Mouse (Mus musculus) lung, embryonic 16.5 days (tissue): ENCODE results near the gene Tmem236. TPM values are rescaled to one million over a fixed set of nuclear protein-coding genes. Genes with fewer than 3 reads are reported as not detected.

Experiments
- ATAC-seq: fragments of 200-750 bp; cut with Nextera tagmentation; 2 replicates; pipeline ENCODE4 v1.8.0; 2017; ENCODE audit warnings: low read depth, mild to moderate bottlenecking, moderate library complexity
- H3K27ac ChIP-seq: fragments of 300-500 bp; sonication (generic); 2 replicates; pipeline ENCODE4 v1.5.1; 2014; ENCODE audit warnings: mild to moderate bottlenecking, control low read depth, low read length
- H3K27me3 ChIP-seq: fragments of 300-500 bp; sonication (generic); 2 replicates; pipeline ENCODE4 v1.6.1; 2014; ENCODE audit warnings: low read depth, low read length, mixed read lengths; ENCODE audit not compliant: control insufficient read depth, insufficient read depth
- H3K36me3 ChIP-seq: fragments of 300-500 bp; sonication (generic); 2 replicates; pipeline ENCODE4 v1.6.1; 2014; ENCODE audit warnings: low read length; ENCODE audit not compliant: control insufficient read depth, insufficient read depth
- H3K4me1 ChIP-seq: fragments of 300-500 bp; sonication (generic); replicated peaks from 2 replicates; pipeline ENCODE4 v1.6.1; 2014; ENCODE audit warnings: low read length, mixed read lengths; ENCODE audit not compliant: control insufficient read depth, insufficient read depth
- H3K4me2 ChIP-seq: fragments of 300-500 bp; sonication (generic); 2 replicates; pipeline ENCODE4 v1.6.1; 2014; ENCODE audit warnings: low read depth, low read length, control low read depth
- H3K4me3 ChIP-seq: fragments of 300-500 bp; sonication (generic); 2 replicates; pipeline ENCODE4 v1.5.1; 2014; ENCODE audit warnings: mild to moderate bottlenecking, low read length, control low read depth
- H3K9ac ChIP-seq: fragments of 300-500 bp; sonication (generic); 2 replicates; pipeline ENCODE4 v1.6.1; 2014; ENCODE audit warnings: low read length, control low read depth
- H3K9me3 ChIP-seq: fragments of 300-500 bp; sonication (generic); 2 replicates; pipeline ENCODE4 v1.6.1; 2016; ENCODE audit warnings: low read length; ENCODE audit not compliant: control insufficient read depth
- whole genome bisulfite sequencing: fragments of 180-500 bp; shearing (Covaris S2); extraction: QIAGEN DNeasy Blood & Tissue Kit; methylation state at CpG from one replicate; pipeline ENCODE4 v1.1.7; 2014; 5-methylcytosine and 5-hydroxymethylcytosine counted together
- polyA plus RNA-seq: library from polyadenylated mRNA; unstranded; fragments of >200 nt; fragmentation: Nextera tagmentation; extraction: Ambion mirVana; gene quantifications from 2 replicates; pipeline ENCODE4 v1.2.1, GENCODE M21; 2015

Tmem236 gene
- polyA plus RNA-seq, 1 experiment from 2014 or later, result 0.05 TPM

DNA sequence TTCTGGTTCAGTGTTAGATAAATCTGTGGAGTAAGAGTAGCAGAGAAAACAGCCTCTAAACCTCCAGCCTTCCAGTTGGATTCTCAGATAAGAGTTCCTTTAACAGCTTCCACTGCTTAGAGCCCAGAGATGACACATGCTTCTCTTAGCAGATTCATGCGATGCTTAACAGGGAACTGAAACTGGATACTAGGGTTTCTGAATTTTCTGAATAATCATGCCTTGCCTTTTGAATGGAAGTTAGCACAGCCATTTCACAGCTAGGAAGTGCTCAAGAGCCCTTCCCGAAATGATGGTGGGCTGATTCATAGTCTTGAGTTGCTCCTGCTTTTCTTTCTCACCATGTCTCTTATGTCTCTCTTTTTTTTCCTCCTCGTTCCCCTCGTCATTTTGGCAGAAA is 32.5 kb downstream of the Tmem236 start:
- 77% methylated on average over 4 of the region's 4 CpGs for whole genome bisulfite sequencing
- no peak overlapping the region for H3K4me2 ChIP-seq

DNA sequence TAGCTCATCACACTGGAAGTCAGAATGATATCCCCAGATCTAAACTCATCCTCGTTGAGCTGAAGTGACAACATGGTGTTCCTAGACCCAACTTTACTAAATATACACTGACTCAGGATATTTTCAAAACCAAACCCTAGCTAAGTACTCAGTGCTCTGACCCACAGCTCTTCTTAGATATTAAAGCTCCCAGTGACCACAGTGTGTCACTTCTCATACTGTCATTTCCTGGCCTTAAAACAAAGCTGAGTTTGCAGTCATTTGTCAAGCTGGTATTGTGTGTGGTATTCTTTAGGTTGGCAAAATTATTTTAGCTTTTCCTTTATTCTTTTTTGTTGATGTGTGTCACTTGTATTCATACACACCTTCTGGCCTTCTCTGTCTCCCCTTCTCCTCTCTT is 36.4 kb downstream of the Tmem236 start:
- no peak for ATAC-seq
- H3K4me3 ChIP-seq, result no peak overlapping the region
- 83% methylated on average over 1 of the region's 1 CpGs for WGBS
- no peaks in the 10 kb centered on the region for H3K4me1 ChIP-seq
- no peak overlapping the region for H3K4me2 ChIP-seq
- H3K27ac ChIP-seq, result no peak overlapping the region
- H3K9me3 ChIP-seq, result no peaks in the 10 kb centered on the region
- no peaks in the 10 kb centered on the region for H3K36me3 ChIP-seq
- no peaks in the 10 kb centered on the region for H3K27me3 ChIP-seq
- H3K9ac ChIP-seq, result no peak overlapping the region

More for the DNA sequence above, 32.5 kb downstream of the Tmem236 start:
- Histone ChIP-seq H3K4me1 (no peaks in the 10 kb centered on the region), H3K4me3 (no peak overlapping the region), H3K9ac (no peak overlapping the region), H3K27me3 (no peaks in the 10 kb centered on the region), H3K27ac (no peak overlapping the region), H3K9me3 (no peaks in the 10 kb centered on the region), H3K36me3 (no peaks in the 10 kb centered on the region)
- no peak for ATAC-seq

DNA sequence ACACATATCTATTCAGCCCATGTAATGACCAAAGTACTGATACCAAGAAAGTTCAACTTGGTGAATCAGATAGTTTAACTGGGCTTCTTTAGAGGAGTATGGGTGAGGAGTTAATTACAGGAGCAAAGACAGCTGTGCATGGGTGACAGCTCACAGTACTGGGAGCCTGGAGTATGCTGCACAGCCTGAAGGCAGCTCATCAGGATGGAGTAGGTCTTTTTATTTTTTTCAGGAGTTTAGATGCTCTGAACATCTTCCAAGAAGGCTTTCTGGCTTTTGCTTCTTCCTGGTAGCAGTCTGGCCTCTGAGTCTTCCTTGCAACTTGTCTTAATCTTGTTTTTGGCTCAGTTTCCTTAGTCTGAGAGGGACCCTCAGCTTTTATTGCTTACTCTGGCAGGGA is 37.3 kb downstream of the Tmem236 start:
- H3K27me3 ChIP-seq, result no peaks in the 10 kb centered on the region
- no peak overlapping the region for H3K4me2 ChIP-seq
- no peak overlapping the region for H3K9ac ChIP-seq
- H3K9me3 ChIP-seq, result no peaks in the 10 kb centered on the region
- H3K4me3 ChIP-seq, result no peak overlapping the region
- no peak overlapping the region for H3K27ac ChIP-seq
- H3K36me3 ChIP-seq, result no peaks in the 10 kb centered on the region
- no peak; the same call in 1 of the 2 replicates for ATAC-seq
- H3K4me1 ChIP-seq, result no peaks in the 10 kb centered on the region

DNA sequence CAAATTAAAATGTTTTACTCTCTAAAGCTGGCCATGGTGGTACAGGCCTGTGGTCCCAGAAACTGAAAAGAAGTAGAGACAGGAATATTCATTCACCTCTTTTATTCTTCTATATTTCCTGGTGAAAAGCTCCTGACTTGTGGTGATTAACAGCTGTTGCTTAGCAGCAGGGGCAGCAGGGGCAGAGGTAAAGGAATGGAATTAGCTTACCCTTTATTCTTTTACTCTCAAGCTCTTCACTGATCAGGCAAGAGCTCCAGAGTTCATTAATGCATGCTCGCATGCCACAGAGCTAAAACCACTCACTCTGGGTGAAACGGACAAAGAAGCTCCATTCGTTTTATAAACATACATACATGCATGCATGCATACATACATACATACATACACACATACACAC is 40.4 kb downstream of the Tmem236 start:
- ATAC-seq, result no peak
- H3K9me3 ChIP-seq, result no peaks in the 10 kb centered on the region
- no peak overlapping the region for H3K27ac ChIP-seq

DNA sequence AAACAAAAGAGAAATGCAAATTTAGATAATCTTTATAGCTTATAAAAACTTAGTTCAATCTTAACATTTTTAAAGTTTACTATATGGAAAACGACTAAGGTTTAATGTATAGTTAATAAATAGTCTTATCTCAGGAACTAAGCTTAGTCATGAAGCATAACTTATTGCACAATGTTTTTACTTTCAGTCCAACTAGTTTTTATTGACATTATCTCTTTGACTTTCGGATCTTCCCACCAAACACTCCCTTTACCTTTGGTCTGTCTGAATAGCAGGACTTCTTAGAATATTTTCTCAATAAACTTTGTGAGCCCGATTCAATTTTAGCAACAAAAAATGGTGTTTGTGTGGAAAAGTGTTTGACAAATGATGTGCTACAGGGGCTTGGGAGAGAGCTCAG is 42.3 kb downstream of the Tmem236 start:
- WGBS, result 51% methylated on average over 3 of the region's 3 CpGs
- Histone ChIP-seq H3K4me1 (no peaks in the 10 kb centered on the region), H3K27ac (no peak overlapping the region), H3K36me3 (no peaks in the 10 kb centered on the region), H3K9ac (no peak overlapping the region), H3K9me3 (no peaks in the 10 kb centered on the region), H3K4me3 (no peak overlapping the region), H3K27me3 (no peaks in the 10 kb centered on the region), H3K4me2 (no peak overlapping the region)
- no peak for ATAC-seq

More for the DNA sequence above, 40.4 kb downstream of the Tmem236 start:
- Histone ChIP-seq H3K4me1 (no peaks in the 10 kb centered on the region), H3K4me2 (no peak overlapping the region), H3K4me3 (no peak overlapping the region), H3K27me3 (no peaks in the 10 kb centered on the region), H3K36me3 (no peaks in the 10 kb centered on the region), H3K9ac (no peak overlapping the region)
- WGBS, result 54% methylated on average over 3 of the region's 3 CpGs

DNA sequence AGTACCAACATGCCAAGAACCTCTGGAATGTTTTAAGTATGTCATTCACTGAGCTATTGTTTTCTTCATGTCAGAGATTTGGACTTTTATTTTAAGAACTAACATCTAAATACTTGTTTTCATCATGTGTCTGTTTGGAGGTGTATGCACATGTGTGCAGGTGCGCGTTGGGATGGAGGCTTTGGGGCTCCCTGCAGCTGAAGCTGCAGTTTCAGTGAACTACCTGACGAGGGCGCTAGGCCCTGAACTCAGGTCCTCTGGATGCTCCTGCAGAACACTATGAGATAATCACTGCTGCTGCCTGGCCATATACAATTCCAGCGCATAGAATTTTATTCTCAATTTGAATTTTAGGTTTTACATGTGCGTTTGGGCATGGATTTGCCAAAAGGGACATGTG is 43.8 kb downstream of the Tmem236 start:
- no peaks in the 10 kb centered on the region for H3K4me1 ChIP-seq
- no peaks in the 10 kb centered on the region for H3K9me3 ChIP-seq
- H3K9ac ChIP-seq, result no peak overlapping the region
- no peak for ATAC-seq
- H3K4me2 ChIP-seq, result no peak overlapping the region
- no peak overlapping the region for H3K27ac ChIP-seq
- no peak overlapping the region for H3K4me3 ChIP-seq
- H3K36me3 ChIP-seq, result no peaks in the 10 kb centered on the region
- no peaks in the 10 kb centered on the region for H3K27me3 ChIP-seq
- WGBS, result 74% methylated on average over 6 of the region's 6 CpGs

DNA sequence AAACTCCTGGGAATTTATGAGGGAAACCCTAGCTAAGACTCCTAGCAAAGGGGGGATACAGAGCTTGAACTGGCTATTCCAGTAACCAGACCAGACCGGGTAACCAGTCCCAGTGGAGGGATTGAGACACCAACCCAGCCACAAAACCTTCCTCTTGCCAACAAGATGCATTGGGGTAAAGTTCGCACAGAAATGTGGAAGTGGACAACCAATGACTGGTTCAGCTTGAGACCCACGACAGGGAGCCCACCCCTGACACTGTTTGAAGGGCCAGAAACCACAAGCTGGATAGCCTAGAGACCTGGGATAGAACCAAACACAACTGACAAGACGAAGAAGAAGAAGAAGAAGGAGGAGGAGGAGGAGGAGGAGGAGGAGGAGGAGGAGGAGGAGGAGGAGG is 50.1 kb downstream of the Tmem236 start:
- WGBS, result 78% methylated on average over 3 of the region's 4 CpGs
- Histone ChIP-seq H3K4me2 (no peak overlapping the region), H3K27ac (no peak overlapping the region), H3K4me3 (no peak overlapping the region), H3K9ac (no peak overlapping the region), H3K36me3 (no peaks in the 10 kb centered on the region), H3K9me3 (no peaks in the 10 kb centered on the region), H3K27me3 (no peaks in the 10 kb centered on the region), H3K4me1 (no peaks in the 10 kb centered on the region)
- no peak for ATAC-seq

DNA sequence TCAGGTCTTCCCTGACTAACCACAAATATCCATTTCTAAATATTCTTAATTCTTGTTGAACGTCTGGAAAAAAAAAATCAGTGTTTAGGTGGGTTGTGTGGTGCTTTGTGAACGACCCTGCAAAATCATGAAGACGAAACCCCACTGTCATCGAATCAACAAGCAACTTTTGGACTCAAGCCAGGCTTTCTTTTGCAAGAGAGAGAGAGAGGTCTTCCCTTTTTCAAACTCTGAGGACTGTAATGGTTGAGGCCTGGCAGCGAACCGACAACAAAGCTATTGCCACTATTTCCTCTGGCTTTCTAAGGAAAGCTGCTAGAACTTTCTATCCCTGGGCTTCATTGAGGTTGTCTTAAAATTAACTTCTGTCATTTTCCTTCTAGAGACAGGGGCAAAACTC is 54.2 kb downstream of the Tmem236 start:
- H3K27ac ChIP-seq, result peak overlapping the region; percentile 22; the same call in 1 of the 2 replicates
- H3K4me2 ChIP-seq, result no peak overlapping the region
- no peaks in the 10 kb centered on the region for H3K9me3 ChIP-seq
- H3K4me3 ChIP-seq, result no peak overlapping the region
- no peaks in the 10 kb centered on the region for H3K27me3 ChIP-seq
- H3K36me3 ChIP-seq, result no peaks in the 10 kb centered on the region
- no peaks in the 10 kb centered on the region for H3K4me1 ChIP-seq
- WGBS, result 44% methylated on average over 6 of the region's 6 CpGs
- H3K9ac ChIP-seq, result no peak overlapping the region
- ATAC-seq, result no peak

DNA sequence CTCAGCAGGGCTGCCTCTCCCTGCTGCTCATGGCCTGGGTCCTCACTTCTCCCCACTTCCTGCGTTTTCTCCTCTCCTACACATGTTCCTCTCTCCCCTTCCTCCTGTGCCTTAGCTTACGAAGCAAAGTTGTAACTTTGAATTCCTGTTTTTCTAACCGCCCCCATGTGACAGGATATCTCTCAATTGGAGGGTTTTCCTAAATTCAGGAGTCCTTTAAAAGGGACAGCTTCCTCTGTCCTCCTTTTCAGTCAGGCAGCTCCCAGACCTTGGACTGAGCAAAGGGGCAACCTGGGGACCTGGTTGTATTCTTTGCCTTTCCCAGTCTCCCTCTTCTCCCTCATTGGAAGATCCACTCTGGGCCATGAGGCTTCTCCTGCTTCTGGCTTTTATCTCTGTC is 54.8 kb downstream of the Tmem236 start, which contains the start of gene Mrc1:
Gene Mrc1 (plus strand): TSS at position 244 of the 400 bp plus-strand sequence.
- WGBS, result 37% methylated on average over 3 of the region's 3 CpGs
- Histone ChIP-seq H3K36me3 (no peaks in the 10 kb centered on the region), H3K4me3 (no peak within 1 kb of the TSS), H3K4me1 (no peaks in the 10 kb centered on the region), H3K27me3 (no peaks in the 10 kb centered on the region), H3K9ac (no peak within 1 kb of the TSS), H3K9me3 (no peaks in the 10 kb centered on the region), H3K27ac (peak within 1 kb of the TSS; percentile 22; the same call in 1 of the 2 replicates), H3K4me2 (no peak within 1 kb of the TSS)
- ATAC-seq, result no peak

DNA sequence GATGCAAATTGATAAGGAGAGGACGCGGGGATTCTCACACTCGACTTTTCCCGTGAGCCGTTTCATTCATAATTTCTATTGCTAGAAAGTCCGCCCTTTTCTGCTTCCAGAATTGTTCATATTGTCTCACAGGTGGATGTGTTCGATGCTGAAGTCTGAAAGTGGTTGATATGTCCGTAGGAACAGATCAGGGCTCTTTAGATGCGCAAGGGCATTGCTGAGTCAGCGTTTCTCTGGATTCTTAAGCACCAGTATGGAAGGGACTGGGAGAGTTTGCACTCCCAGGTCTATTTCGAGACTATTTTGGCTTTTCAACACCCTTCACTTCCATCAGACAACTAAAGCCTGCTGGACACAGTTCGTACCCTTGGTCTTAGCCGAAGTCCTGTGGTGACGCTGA is 55.7 kb downstream of the Tmem236 start:
- Histone ChIP-seq H3K9ac (no peak overlapping the region), H3K4me1 (no peaks in the 10 kb centered on the region), H3K9me3 (no peaks in the 10 kb centered on the region), H3K27me3 (no peaks in the 10 kb centered on the region), H3K27ac (no peak overlapping the region), H3K4me3 (no peak overlapping the region), H3K4me2 (no peak overlapping the region), H3K36me3 (no peaks in the 10 kb centered on the region)
- 88% methylated on average over 14 of the region's 14 CpGs for WGBS
- no peak for ATAC-seq
